Mouse (Mus musculus) ES-E14 (cell line): ENCODE measurements at regions not wholly inside any gene's neighbourhood (a gene's known extent, or its start where the extent isn't known, plus 50 kb on each side); places are given as distances from the start of the nearest gene placed in this dataset.

Experiments used
- HCFC1 ChIP-seq: IDR thresholded peaks from 2 replicates; pipeline ENCODE4 v1.6.1; 2012; ENCODE audit warnings: low read length, inconsistent platforms, borderline replicate concordance; ENCODE audit not compliant: insufficient read depth
- ZC3H11A ChIP-seq: IDR thresholded peaks from 2 replicates; pipeline ENCODE4 v1.6.1; 2012; ENCODE audit warnings: low read depth, mild to moderate bottlenecking, inconsistent platforms, low read length, borderline replicate concordance
- ZNF384 ChIP-seq: IDR thresholded peaks from 2 replicates; pipeline ENCODE4 v1.6.1; 2012; ENCODE audit warnings: low read depth, low read length, inconsistent platforms

- TF ChIP-seq HCFC1, result no peak
- TF ChIP-seq ZC3H11A, result no peak
- TF ChIP-seq ZNF384, result no peak
Observed at GRCm38 (mm10) chr17:27301376-27301775, 97.1 kb upstream of the Lemd2 start.
